10 mouse cellular contexts compared by ENCODE assay signal in the genomic region with DNA sequence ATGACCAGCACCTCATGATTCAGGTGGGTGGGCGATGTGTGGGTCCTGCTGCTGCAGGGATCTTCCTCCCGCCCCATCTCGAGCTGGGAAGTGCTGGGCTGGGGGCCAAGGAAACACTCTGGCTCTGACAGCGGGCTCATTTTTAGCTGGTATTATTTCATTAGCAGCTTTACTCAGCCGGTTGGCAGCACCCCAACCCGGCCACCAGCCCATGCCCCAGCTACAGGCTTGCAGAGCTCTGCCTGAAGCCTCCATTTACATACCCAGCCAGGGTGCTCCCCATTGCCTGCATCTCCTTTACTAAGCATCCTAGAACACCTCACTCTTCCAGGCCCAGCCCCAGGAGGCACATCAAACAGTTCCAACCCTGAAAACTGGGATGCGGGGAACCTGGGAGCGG. TPM values are rescaled to one million over a fixed set of nuclear protein-coding genes. Genes with fewer than 3 reads are reported as not detected.
DNase-seq lines count a peak whose midpoint lies in the region; ATAC-seq and TF ChIP-seq lines count a peak whose summit lies in the region.
"Had no signal": no experiment of that assay in that cellular context is flagged by ENCODE, and none has a peak within 500 bp of the region (broad histone marks: within the 10 kb centered on the region; RNA-seq: fewer than 3 reads in every experiment).

No protein-coding gene starts in this region.

- DNase-seq in hindbrain, embryonic 11.5 days (ENCODE audit: low spot score), result no peak
- peak; percentile 35 for DNase-seq in cerebellum, adult 9-11 months
- DNase-seq in layer of hippocampus, adult 2 months (ENCODE audit: low spot score in 2 of 2), result peak; percentile 78 to 83
- peak; percentile 82 to 83 for DNase-seq in right cerebral cortex, postnatal 10 days (ENCODE audit: low spot score in 2 of 2)
- no peak for DNase-seq in thymus, postnatal 36 days
- no peak for DNase-seq in lung, adult 2 months
- DNase-seq in kidney, postnatal 10 days, result no peak
- DNase-seq: kidney, postnatal 36 days; lung, postnatal 14 days had no signal

- no peak overlapping the region for H3K27ac ChIP-seq in hindbrain, embryonic 16.5 days (ENCODE audit: low read depth, low read length)
- no peak overlapping the region for H3K27ac ChIP-seq in hindbrain, embryonic 11.5 days (ENCODE audit: low read depth, low read length)
- H3K27ac ChIP-seq in layer of hippocampus, adult 2 months, result peak overlapping the region; percentile 11; the same call in 1 of the 2 replicates

- peaks cover 5% of the 10 kb centered on the region for H3K4me1 ChIP-seq in hindbrain, embryonic 16.5 days (ENCODE audit: control insufficient read depth, insufficient read depth, low read depth, low read length)
- H3K4me1 ChIP-seq in hindbrain, embryonic 11.5 days (replicated peaks; ENCODE audit: control insufficient read depth, insufficient read depth, low read length), result no peaks in the 10 kb centered on the region
- no peaks in the 10 kb centered on the region for H3K4me1 ChIP-seq in lung, adult 2 months (ENCODE audit: control insufficient read depth, insufficient read depth, low read length)

- H3K9me3 ChIP-seq in hindbrain, embryonic 16.5 days (ENCODE audit: control insufficient read depth, low read length), result no peaks in the 10 kb centered on the region
- no peaks in the 10 kb centered on the region for H3K9me3 ChIP-seq in hindbrain, embryonic 11.5 days (ENCODE audit: control insufficient read depth, low read length)

- WGBS in hindbrain, embryonic 16.5 days, result 55% methylated on average over 8 of the region's 8 CpGs
- WGBS in hindbrain, embryonic 11.5 days, result 70% methylated on average over 8 of the region's 8 CpGs
- 62% methylated on average over 8 of the region's 8 CpGs for WGBS in lung, adult 2 months

- H3K4me3 ChIP-seq in hindbrain, embryonic 16.5 days (ENCODE audit: low read length), result no peak overlapping the region
- H3K4me3 ChIP-seq in hindbrain, embryonic 11.5 days (ENCODE audit: low read depth, low read length), result no peak overlapping the region
- H3K4me3 ChIP-seq in layer of hippocampus, adult 2 months, result no peak overlapping the region
- no peak overlapping the region for H3K4me3 ChIP-seq in lung, adult 2 months (replicated peaks; ENCODE audit: extremely low read depth, low read depth, low read length)

- H3K36me3 ChIP-seq in hindbrain, embryonic 16.5 days (ENCODE audit: control insufficient read depth, insufficient read depth, low read length), result no peaks in the 10 kb centered on the region
- no peaks in the 10 kb centered on the region for H3K36me3 ChIP-seq in hindbrain, embryonic 11.5 days (ENCODE audit: control insufficient read depth, insufficient read depth, low read length)

- no peak for TF ChIP-seq CTCF in layer of hippocampus, adult 2 months (conservative IDR thresholded peaks at IDR 0.05)
- no peak for TF ChIP-seq CTCF in lung, adult 2 months (IDR thresholded peaks at IDR 0.05; ENCODE audit: insufficient read depth, low read length)

- H3K4me2 ChIP-seq in hindbrain, embryonic 16.5 days (ENCODE audit: low read length), result no peak overlapping the region
- no peak overlapping the region for H3K4me2 ChIP-seq in hindbrain, embryonic 11.5 days (replicated peaks; ENCODE audit: low read depth, low read length)

- H3K27me3 ChIP-seq in hindbrain, embryonic 16.5 days (replicated peaks; ENCODE audit: control insufficient read depth, insufficient read depth, low read length), result no peaks in the 10 kb centered on the region
- no peaks in the 10 kb centered on the region for H3K27me3 ChIP-seq in hindbrain, embryonic 11.5 days (ENCODE audit: control insufficient read depth, insufficient read depth, low read length)

- TF ChIP-seq POLR2A in lung, adult 2 months (IDR thresholded peaks at IDR 0.05; ENCODE audit: borderline replicate concordance, extremely low read depth, low read depth, low read length), result no peak

- ATAC-seq in hindbrain, embryonic 16.5 days, result 0 out of 2 replicates have a peak, but pooled peaks have one; percentile 62
- no peak for ATAC-seq in hindbrain, embryonic 11.5 days (ENCODE audit: low FRiP score)

- no peak overlapping the region for H3K9ac ChIP-seq in hindbrain, embryonic 16.5 days (ENCODE audit: low read depth, low read length)
- no peak overlapping the region for H3K9ac ChIP-seq in hindbrain, embryonic 11.5 days (ENCODE audit: low read depth, low read length)

RNA-seq across cellular contexts. Expression of a gene that starts 29.0 kb away (rescaled TPM):
- polyA plus RNA-seq in hindbrain, embryonic 16.5 days (2015; fragmentation: Nextera tagmentation; extraction: Ambion mirVana), result 2.7 and 3.0 TPM in 2 replicates
- 3.3 and 3.9 TPM in 2 replicates for polyA plus RNA-seq in hindbrain, embryonic 11.5 days (2014; fragmentation: Nextera tagmentation; extraction: Ambion mirVana)
- total RNA-seq in layer of hippocampus, adult 2 months (2021), result 1 to 10 TPM; 1.3 to 1.8 TPM
- 4.9 and 6.2 TPM in 2 replicates for polyA plus RNA-seq in lung, adult 2 months (2012; rRNA removed)

Comparison
In these comparisons a context has a peak if more than half of its experiments do, and no peak if none do; other contexts are left out.
1. DNase-seq: peak in cerebellum, adult 9-11 months (single experiment), layer of hippocampus, adult 2 months (2 of 2) and right cerebral cortex, postnatal 10 days (2 of 2); none in hindbrain, embryonic 11.5 days (single experiment), thymus, postnatal 36 days (0 of 2), lung, adult 2 months (single experiment) and kidney, postnatal 10 days (single experiment).